Comparison of ENCODE assay signal across 27 mouse cellular contexts in the genomic region with DNA sequence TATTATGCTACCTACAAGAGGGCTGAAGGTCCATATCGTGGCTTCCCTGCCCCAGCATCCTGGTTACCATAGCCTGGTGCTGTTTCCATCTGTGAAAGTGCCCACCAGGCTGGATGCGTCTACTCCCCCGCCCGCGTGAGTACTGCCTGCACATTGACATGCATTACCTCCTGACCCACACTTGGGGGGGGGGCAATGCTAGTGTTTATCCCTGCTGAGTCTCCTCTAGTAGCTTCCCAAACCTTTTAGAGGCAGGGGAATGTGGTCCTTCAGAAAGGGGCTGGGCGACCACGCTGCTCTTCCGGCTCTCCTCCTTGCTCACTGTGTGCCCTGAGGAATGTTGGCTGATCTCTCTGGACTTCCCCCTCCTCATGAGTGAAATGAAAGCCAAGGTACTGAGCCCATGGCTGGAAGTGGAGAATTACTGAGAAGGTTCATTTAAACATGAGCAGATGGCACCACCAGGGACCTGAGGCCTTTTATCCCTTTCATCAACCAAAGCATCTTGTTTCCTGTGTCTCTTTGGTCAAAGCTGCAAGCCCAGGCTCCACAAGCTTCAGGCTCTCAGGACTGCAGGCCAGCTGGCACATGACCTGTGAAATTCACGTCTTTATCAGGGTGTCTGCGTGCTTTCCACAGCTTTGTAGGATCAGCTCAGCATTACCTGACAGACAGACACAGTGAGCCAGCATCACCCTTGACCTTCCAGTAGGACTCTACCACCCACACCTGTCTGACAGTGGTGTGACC. TPM values are rescaled to one million over a fixed set of nuclear protein-coding genes. Genes with fewer than 3 reads are reported as not detected.
DNase-seq lines count a peak whose midpoint lies in the region.
"Had no signal": no experiment of that assay in that cellular context is flagged by ENCODE, and none has a peak within 500 bp of the region (broad histone marks: within the 10 kb centered on the region; RNA-seq: fewer than 3 reads in every experiment).

No protein-coding gene starts in this region.

- peak; percentile 79 for DNase-seq in heart, adult 11 months
- no peak for DNase-seq in heart, embryonic 10.5 days (ENCODE audit: low spot score)
- peak; percentile 50 for DNase-seq in cerebellum, adult 11 months
- DNase-seq in cerebellum, adult 8-10 months = peak; percentile 56
- peak; percentile 66 to 77 for DNase-seq in cerebellum, postnatal 25 days
- DNase-seq in lung, postnatal 36 days = no peak
- no peak for DNase-seq in natural killer cell, adult 2 months (ENCODE audit: low spot score in 2 of 2)
- DNase-seq in kidney, postnatal 10 days = no peak
- DNase-seq: adrenal gland, postnatal 10 days; gastrocnemius, postnatal 14 days; kidney, adult 11 months; left cerebral cortex, postnatal 4 days; liver, postnatal 0 days; midbrain, embryonic 14.5 days; retina, postnatal 1 day; right cerebral cortex, postnatal 25 days; thymus, postnatal 14 days had no signal

- peaks cover 10% of the 10 kb centered on the region; the same call in 1 of the 2 replicates for H3K9me3 ChIP-seq in heart, embryonic 10.5 days
- H3K9me3 ChIP-seq: hindbrain, embryonic 15.5 days; neural tube, embryonic 13.5 days; stomach, embryonic 15.5 days had no signal

- no peaks in the 10 kb centered on the region for H3K27me3 ChIP-seq in heart, embryonic 10.5 days (ENCODE audit: insufficient read depth, poor library complexity, severe bottlenecking)
- H3K27me3 ChIP-seq: forebrain, embryonic 12.5 days; heart, embryonic 12.5 days; hindbrain, embryonic 15.5 days; liver, embryonic 12.5 days; neural tube, embryonic 13.5 days; Patski; stomach, embryonic 15.5 days had no signal

- WGBS in heart, embryonic 10.5 days = 77% methylated on average over 10 of the region's 10 CpGs

- no peak overlapping the region for H3K27ac ChIP-seq in heart, embryonic 10.5 days
- H3K27ac ChIP-seq: forebrain, embryonic 12.5 days; hindbrain, embryonic 15.5 days; liver, embryonic 12.5 days; macrophage; neural tube, embryonic 13.5 days; stomach, embryonic 15.5 days had no signal

- H3K4me3 ChIP-seq in heart, embryonic 10.5 days = no peak overlapping the region
- H3K4me3 ChIP-seq: erythroblast, embryonic 14.5 days; forebrain, embryonic 12.5 days; heart, embryonic 12.5 days; hindbrain, embryonic 15.5 days; liver, embryonic 12.5 days; myocyte; neural tube, embryonic 13.5 days; stomach, embryonic 15.5 days had no signal

- H3K4me1 ChIP-seq in heart, embryonic 10.5 days = 0 out of 2 replicates have a peak, but pooled peaks cover 4% of the 10 kb centered on the region
- H3K4me1 ChIP-seq: forebrain, embryonic 12.5 days; hindbrain, embryonic 15.5 days; liver, embryonic 12.5 days; stomach, embryonic 15.5 days had no signal

- no peaks in the 10 kb centered on the region for H3K36me3 ChIP-seq in heart, embryonic 10.5 days
- H3K36me3 ChIP-seq: forebrain, embryonic 12.5 days; heart, embryonic 12.5 days; hindbrain, embryonic 15.5 days; liver, embryonic 12.5 days; neural tube, embryonic 13.5 days; stomach, embryonic 15.5 days had no signal

RNA-seq across cellular contexts. Expression of a gene that starts 59.9 kb away (rescaled TPM):
- polyA plus RNA-seq in heart, embryonic 10.5 days (2016; fragmentation: Nextera tagmentation; extraction: Ambion mirVana) = 14.4 and 28.3 TPM in 2 replicates
- polyA plus RNA-seq: erythroblast, embryonic 14.5 days; macrophage; myocyte had no signal

Comparison
In these comparisons a context has a peak if more than half of its experiments do, and no peak if none do; other contexts are left out.
1. DNase-seq: peak in heart, adult 11 months (single experiment), cerebellum, adult 11 months (single experiment), cerebellum, adult 8-10 months (single experiment) and cerebellum, postnatal 25 days (2 of 2); none in heart, embryonic 10.5 days (single experiment), lung, postnatal 36 days (single experiment), natural killer cell, adult 2 months (0 of 2) and kidney, postnatal 10 days (single experiment).